Mouse (Mus musculus): ENCODE results near the gene 1700069L16Rik.

Gene 1700069L16Rik

DNA sequence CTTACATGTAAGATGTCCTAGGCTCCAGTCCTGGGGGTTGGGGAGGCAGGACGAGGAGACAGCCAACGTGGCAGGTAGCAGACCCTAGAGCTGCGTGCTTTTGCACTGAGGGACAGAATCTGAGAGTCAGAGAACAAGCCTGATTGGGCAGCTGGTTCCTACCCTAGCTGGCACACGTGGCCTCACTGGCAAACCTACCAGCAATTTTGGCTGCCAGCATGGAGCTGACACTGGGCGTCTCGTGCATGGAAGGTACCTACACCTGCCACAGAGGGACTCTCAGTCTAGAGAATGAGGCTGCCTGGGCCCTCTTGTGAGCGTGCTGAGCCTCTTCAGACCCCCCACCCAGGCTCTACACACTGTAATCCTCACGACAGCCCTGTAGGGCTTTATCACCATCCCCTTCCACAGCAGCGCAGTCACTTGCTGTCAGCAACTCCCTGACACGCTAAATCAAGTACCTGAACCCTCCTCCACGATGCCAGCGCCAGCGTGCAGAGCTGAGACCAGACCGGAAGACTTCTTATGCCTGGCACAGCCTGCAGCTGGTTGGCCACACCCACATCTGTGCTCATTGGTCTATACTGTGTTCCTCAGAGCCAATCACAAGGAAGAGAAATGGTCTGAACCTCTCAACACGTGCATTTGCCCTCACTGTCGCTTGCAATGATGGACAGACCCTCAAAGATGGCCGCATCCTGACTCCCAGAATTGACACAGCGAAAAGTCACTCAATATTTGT is 81.3 kb downstream of the 1700069L16Rik start:
- DNase-seq (ENCODE audit: low spot score) = no peak

Data from yolk sac, embryonic 10.5 days (tissue).